Mouse (Mus musculus) MEL (cell line): ENCODE data around the gene Ndufs8. TPM values are rescaled to one million over a fixed set of nuclear protein-coding genes. Genes with fewer than 3 reads are reported as not detected.
A peak's percentile ranks its signal among the peaks of the same experiment; 100 is the strongest.

ENCODE experiments used
- DNase-seq: peaks from one replicate; pipeline ENCODE4 v3.0.0; 2011; ENCODE audit warnings: low read depth, low spot score
- H3K27ac ChIP-seq: 2 replicates; pipeline ENCODE4 v1.5.1; 2012; ENCODE audit warnings: low read depth, mild to moderate bottlenecking, control low read depth, low read length, moderate library complexity; ENCODE audit not compliant: control insufficient read depth
- H3K27me3 ChIP-seq, 2 experiments: fragments of 150-350 bp in 1 of 2; sonication (generic) in 1 of 2; 2 replicates each; pipeline ENCODE4 v1.6.1; 2012; ENCODE audit warnings: low read length in 2 of 2, mild to moderate bottlenecking in 2 of 2, improper control_type of control experiment in 1 of 2, moderate library complexity in 1 of 2; ENCODE audit not compliant: insufficient read depth in 2 of 2, control insufficient read depth in 1 of 2
- H3K36me3 ChIP-seq, 2 experiments: 2 replicates each; pipeline ENCODE4 v1.6.1; 2012 to 2014; ENCODE audit warnings: low read length in 2 of 2, improper control_type of control experiment in 1 of 2, inconsistent platforms in 1 of 2, mild to moderate bottlenecking in 1 of 2; ENCODE audit not compliant: insufficient read depth in 2 of 2, control insufficient read depth in 1 of 2
- H3K4me1 ChIP-seq, 2 experiments: fragments of 150-350 bp in 1 of 2; sonication (generic) in 1 of 2; 2 replicates each; pipeline ENCODE4 v1.6.1; 2012; ENCODE audit warnings: low read length in 2 of 2, improper control_type of control experiment in 1 of 2, mild to moderate bottlenecking in 1 of 2; ENCODE audit not compliant: insufficient read depth in 2 of 2, control insufficient read depth in 1 of 2
- H3K4me3 ChIP-seq, 2 experiments: fragments of 150-350 bp in 1 of 2; sonication (generic) in 1 of 2; 2 replicates each; pipeline ENCODE4 v1.5.1; 2012; ENCODE audit warnings: low read depth in 2 of 2, low read length in 2 of 2, mild to moderate bottlenecking in 2 of 2, moderate library complexity in 2 of 2, control low read depth in 1 of 2, improper control_type of control experiment in 1 of 2; ENCODE audit not compliant: control insufficient read depth in 1 of 2, insufficient read depth in 1 of 2
- H3K79me2 ChIP-seq: 2 replicates; pipeline ENCODE4 v1.6.1; 2012; ENCODE audit warnings: mild to moderate bottlenecking, low read length, moderate library complexity; ENCODE audit not compliant: control insufficient read depth, poor library complexity, insufficient read depth
- H3K9ac ChIP-seq: 2 replicates; pipeline ENCODE4 v1.6.1; 2012; ENCODE audit warnings: low read depth, mild to moderate bottlenecking, control low read depth, low read length, moderate library complexity; ENCODE audit not compliant: control insufficient read depth, poor library complexity, severe bottlenecking
- H3K9me3 ChIP-seq: fragments of 150-350 bp; sonication (generic); replicated peaks from 2 replicates; pipeline ENCODE4 v1.6.1; 2012; ENCODE audit warnings: mild to moderate bottlenecking, low read length, improper control_type of control experiment, moderate library complexity; ENCODE audit not compliant: insufficient read depth
- BHLHE40 ChIP-seq: IDR thresholded peaks from 2 replicates; pipeline ENCODE4 v1.6.1; 2012; ENCODE audit warnings: low read depth, mild to moderate bottlenecking, inconsistent platforms, low read length, improper control_type of control experiment, borderline replicate concordance
- CHD2 ChIP-seq: IDR thresholded peaks from 2 replicates; pipeline ENCODE4 v1.6.1; 2011; ENCODE audit warnings: low read length, improper control_type of control experiment
- CTCF ChIP-seq, 3 experiments: IDR thresholded peaks in 2 of 3; conservative IDR thresholded peaks in 1 of 3; 2 replicates each; pipeline ENCODE4 v1.5.1; 2011 to 2012; ENCODE audit warnings: low read length in 3 of 3, low read depth in 2 of 3, mild to moderate bottlenecking in 2 of 3, improper control_type of control experiment in 1 of 3, inconsistent platforms in 1 of 3, mixed read lengths in 1 of 3, moderate library complexity in 1 of 3; ENCODE audit not compliant: control insufficient read depth in 1 of 3, insufficient read depth in 1 of 3, poor library complexity in 1 of 3, severe bottlenecking in 1 of 3
- ETS1 ChIP-seq: IDR thresholded peaks from 2 replicates; pipeline ENCODE4 v1.6.1; 2012; ENCODE audit warnings: low read depth, mild to moderate bottlenecking, inconsistent platforms, low read length, improper control_type of control experiment, moderate library complexity
- GABPA ChIP-seq: IDR thresholded peaks from 2 replicates; pipeline ENCODE4 v1.6.1; 2012; ENCODE audit warnings: low read depth, mild to moderate bottlenecking, inconsistent platforms, low read length, improper control_type of control experiment, moderate library complexity
- GATA1 ChIP-seq: IDR thresholded peaks from 2 replicates; pipeline ENCODE4 v1.6.1; 2011; ENCODE audit warnings: low read depth, low read length, improper control_type of control experiment
- JUND ChIP-seq: IDR thresholded peaks from 2 replicates; pipeline ENCODE4 v1.6.1; 2011; ENCODE audit warnings: low read depth, mild to moderate bottlenecking, improper control_type of control experiment, low read length
- MAFK ChIP-seq: IDR thresholded peaks from 2 replicates; pipeline ENCODE4 v1.6.1; 2011; ENCODE audit warnings: low read depth, mild to moderate bottlenecking, low read length, improper control_type of control experiment, borderline replicate concordance
- MAX ChIP-seq: IDR thresholded peaks from 2 replicates; pipeline ENCODE4 v1.6.1; 2011; ENCODE audit warnings: low read length, improper control_type of control experiment
- MEF2A ChIP-seq: IDR thresholded peaks from 2 replicates; pipeline ENCODE4 v1.6.1; 2014; ENCODE audit warnings: low read depth, mild to moderate bottlenecking, inconsistent platforms, low read length, improper control_type of control experiment; ENCODE audit not compliant: poor library complexity, insufficient replicate concordance, severe bottlenecking; ENCODE audit errors: extremely low read depth
- POLR2AphosphoS5 ChIP-seq: IDR thresholded peaks from 2 replicates; pipeline ENCODE4 v1.6.1; 2012; ENCODE audit warnings: low read depth, borderline replicate concordance, mild to moderate bottlenecking, inconsistent platforms, low read length, moderate library complexity, mixed read lengths
- RCOR1 ChIP-seq: IDR thresholded peaks from 2 replicates; pipeline ENCODE4 v1.6.1; 2012; ENCODE audit warnings: low read depth, mild to moderate bottlenecking, inconsistent platforms, low read length, improper control_type of control experiment
- UBTF ChIP-seq: IDR thresholded peaks from 2 replicates; pipeline ENCODE4 v1.6.1; 2012; ENCODE audit warnings: low read depth, mild to moderate bottlenecking, inconsistent platforms, low read length, improper control_type of control experiment, moderate library complexity, borderline replicate concordance; ENCODE audit not compliant: insufficient read depth
- USF1 ChIP-seq: IDR thresholded peaks from 2 replicates; pipeline ENCODE4 v1.6.1; 2014; ENCODE audit warnings: low read depth, mild to moderate bottlenecking, inconsistent platforms, low read length, improper control_type of control experiment, moderate library complexity
- USF2 ChIP-seq, 2 experiments: IDR thresholded peaks; 2 replicates each; pipeline ENCODE4 v1.6.1; 2011 to 2012; ENCODE audit warnings: improper control_type of control experiment in 2 of 2, low read length in 2 of 2, borderline replicate concordance in 1 of 2, inconsistent platforms in 1 of 2, low read depth in 1 of 2, mild to moderate bottlenecking in 1 of 2; ENCODE audit not compliant: insufficient read depth in 1 of 2
- ZC3H11A ChIP-seq: IDR thresholded peaks from 2 replicates; pipeline ENCODE4 v1.6.1; 2012; ENCODE audit warnings: low read depth, mild to moderate bottlenecking, inconsistent platforms, low read length, improper control_type of control experiment
- ZKSCAN1 ChIP-seq: IDR thresholded peaks from 2 replicates; pipeline ENCODE4 v1.6.1; 2012; ENCODE audit warnings: low read depth, mild to moderate bottlenecking, inconsistent platforms, low read length, improper control_type of control experiment, moderate library complexity
- polyA plus RNA-seq, 2 experiments: library from polyadenylated mRNA; stranded (reverse) in 1 of 2; unstranded in 1 of 2; fragments of >175 nt in 1 of 2; fragments of >200 nt in 1 of 2; gene quantifications; 2 replicates each; pipeline versions ENCODE4 v1.2.1 to v1.2.4; 2012; ENCODE audit warnings: low replicate concordance in 2 of 2, low read depth in 1 of 2; ENCODE audit not compliant: insufficient read length in 2 of 2, insufficient read depth in 1 of 2, missing spikeins in 1 of 2
- total RNA-seq: library from RNA; depleted of rRNA; stranded (reverse); fragments of 300-350 nt; gene quantifications from 2 replicates; pipeline ENCODE4 v1.2.3, GENCODE M21; 2012

Gene Ndufs8
- total and polyA plus RNA-seq, 3 experiments: 205 to 243 TPM; not detected in 1

GRCm38 (mm10) chr19:3914535-3914934 lies 2.0 kb upstream of the Ndufs8 start:
- Histone ChIP-seq H3K79me2 (peaks cover 14% of the 10 kb centered on the region), H3K9me3 (no peaks in the 10 kb centered on the region), H3K4me3 (no peak overlapping the region), H3K27ac (no peak overlapping the region), H3K9ac (no peak overlapping the region), H3K36me3 (peaks cover 0 to 10% of the 10 kb centered on the region in 2 experiments; a peak in 2 of 4 replicates), H3K27me3 (no peaks in the 10 kb centered on the region), H3K4me1 (peaks cover 0 to 19% of the 10 kb centered on the region in 2 experiments; a peak in 3 of 4 replicates)
- TF ChIP-seq MEF2A (no peak), USF1 (peak; percentile 46; the same call in 1 of the 2 replicates)
- DNase-seq: peak; percentile 23

- H3K27ac ChIP-seq: peak overlapping the region; percentile 79
- DNase-seq: no peak
- H3K36me3 ChIP-seq: peaks cover 0 to 10% of the 10 kb centered on the region in 2 experiments; a peak in 2 of 4 replicates
- TF ChIP-seq UBTF (no peak), POLR2AphosphoS5 (no peak), MAX (no peak), BHLHE40 (no peak), ZKSCAN1 (no peak), CTCF (IDR thresholded peaks at IDR 0.05 in 2 of 3, conservative IDR thresholded peaks at IDR 0.05 in 1 of 3; ENCODE audit: control insufficient read depth in 1 of 3, insufficient read depth in 1 of 3, low read depth in 2 of 3, low read length in 3 of 3, poor library complexity in 1 of 3, severe bottlenecking in 1 of 3) (no peak), GATA1 (no peak), USF2 (IDR thresholded peaks at IDR 0.05; ENCODE audit: borderline replicate concordance in 1 of 2, insufficient read depth in 1 of 2, low read depth in 1 of 2, low read length in 2 of 2) (no peak), RCOR1 (no peak), MEF2A (no peak), CHD2 (no peak)
- H3K9me3 ChIP-seq: no peaks in the 10 kb centered on the region
- H3K79me2 ChIP-seq: peaks cover 14% of the 10 kb centered on the region
- H3K4me1 ChIP-seq: peaks cover 0 to 19% of the 10 kb centered on the region in 2 experiments; a peak in 3 of 4 replicates
- peak overlapping the region; percentile 86 to 88 for H3K4me3 ChIP-seq
- H3K9ac ChIP-seq: peak overlapping the region; percentile 88
- H3K27me3 ChIP-seq: no peaks in the 10 kb centered on the region
These were observed 1.1 kb upstream of the Ndufs8 start for GRCm38 (mm10) chr19:3913692-3914091.

GRCm38 (mm10) chr19:3910206-3910605 lies 2.4 kb downstream of the Ndufs8 start:
- H3K9me3 ChIP-seq: no peaks in the 10 kb centered on the region
- no peak overlapping the region for H3K4me3 ChIP-seq
- TF ChIP-seq RCOR1 (no peak), MAFK (no peak), JUND (no peak), ZC3H11A (no peak), USF2 (IDR thresholded peaks at IDR 0.05; ENCODE audit: borderline replicate concordance in 1 of 2, insufficient read depth in 1 of 2, low read depth in 1 of 2, low read length in 2 of 2) (no peak), ETS1 (no peak), GABPA (no peak), POLR2AphosphoS5 (no peak)
- no peak overlapping the region for H3K27ac ChIP-seq
- H3K9ac ChIP-seq: no peak overlapping the region
- peaks cover 0 to 39% of the 10 kb centered on the region in 2 experiments; a peak in 3 of 4 replicates for H3K4me1 ChIP-seq
- no peaks in the 10 kb centered on the region for H3K27me3 ChIP-seq
- peaks cover 14% of the 10 kb centered on the region for H3K79me2 ChIP-seq
- DNase-seq: no peak
- H3K36me3 ChIP-seq: peaks cover 0 to 21% of the 10 kb centered on the region in 2 experiments; a peak in 2 of 4 replicates
